Mouse (Mus musculus) cerebellum, postnatal 25 days (tissue): ENCODE data around the gene Usp39.

Experiments
- DNase-seq, 2 experiments: peaks; one replicate each; pipeline ENCODE4 v3.0.0; 2021; ENCODE audit warnings: mixed read lengths in 2 of 2

Gene Usp39

GRCm38 (mm10) chr6:72371147-72371546, 26.2 kb upstream of the Usp39 start:
- no peak for DNase-seq

- no peak for DNase-seq
Measured at GRCm38 (mm10) chr6:72370091-72370490, 25.1 kb upstream of the Usp39 start.

- no peak for DNase-seq
Measured at GRCm38 (mm10) chr6:72369557-72369956, 24.6 kb upstream of the Usp39 start.

- no peak for DNase-seq
Measured at GRCm38 (mm10) chr6:72367460-72367974, 22.5 kb upstream of the Usp39 start.

GRCm38 (mm10) chr6:72366844-72367443, 22.0 kb upstream of the Usp39 start, which contains the start of gene Rnf181:
Gene Rnf181, minus strand, starts transcription at chr6:72366956.
- DNase-seq: no peak

- no peak for DNase-seq
Measured at GRCm38 (mm10) chr6:72366304-72366703, 21.3 kb upstream of the Usp39 start.

- no peak for DNase-seq
Measured at GRCm38 (mm10) chr6:72364985-72365384, 20.0 kb upstream of the Usp39 start.

- no peak for DNase-seq
Measured at GRCm38 (mm10) chr6:72364009-72364408, 19.0 kb upstream of the Usp39 start.

GRCm38 (mm10) chr6:72362132-72363028, 17.4 kb upstream of the Usp39 start:
- DNase-seq: peak; percentile 94 to 95

- no peak for DNase-seq
Measured at GRCm38 (mm10) chr6:72361121-72361551, 16.2 kb upstream of the Usp39 start.

- no peak for DNase-seq
Measured at GRCm38 (mm10) chr6:72360599-72360935, 15.6 kb upstream of the Usp39 start.

GRCm38 (mm10) chr6:72359891-72360598, 15.1 kb upstream of the Usp39 start:
- no peak for DNase-seq

- no peak for DNase-seq
Measured at GRCm38 (mm10) chr6:72359343-72359742, 14.4 kb upstream of the Usp39 start.

- DNase-seq: no peak
Measured at GRCm38 (mm10) chr6:72358086-72358764, 13.2 kb upstream of the Usp39 start.

GRCm38 (mm10) chr6:72357164-72358079, 12.4 kb upstream of the Usp39 start:
- no peak for DNase-seq

GRCm38 (mm10) chr6:72356001-72356532, 11.1 kb upstream of the Usp39 start:
- DNase-seq: no peak

GRCm38 (mm10) chr6:72355066-72355911, 10.3 kb upstream of the Usp39 start, which contains the start of gene Tmem150a:
Gene Tmem150a, plus strand, starts transcription at chr6:72355447.
- peak; percentile 76 to 81 for DNase-seq

- no peak for DNase-seq
Measured at GRCm38 (mm10) chr6:72354025-72354424, 9.0 kb upstream of the Usp39 start.

GRCm38 (mm10) chr6:72352636-72353405, 7.8 kb upstream of the Usp39 start:
- DNase-seq: no peak
